Mouse (Mus musculus): ENCODE data around the gene Fance. TPM values are rescaled to one million over a fixed set of nuclear protein-coding genes. Genes with fewer than 3 reads are reported as not detected.

Fance gene
- polyA plus RNA-seq, 1 experiment from 2014 or later, result 21.7 TPM

- Histone ChIP-seq H3K4me1 (ENCODE audit: control insufficient read depth, insufficient read depth, low read length) (no peaks in the 10 kb centered on the region), H3K36me3 (ENCODE audit: control insufficient read depth, insufficient read depth, low read length) (no peaks in the 10 kb centered on the region), H3K9me3 (replicated peaks; ENCODE audit: control insufficient read depth, low read length) (no peaks in the 10 kb centered on the region), H3K9ac (ENCODE audit: low read length) (no peak overlapping the region), H3K4me2 (ENCODE audit: low read length) (no peak overlapping the region), H3K4me3 (ENCODE audit: low read depth, low read length) (no peak overlapping the region), H3K27me3 (replicated peaks; ENCODE audit: control insufficient read depth, insufficient read depth, low read length) (peaks cover 14% of the 10 kb centered on the region), H3K27ac (ENCODE audit: low read depth, low read length) (no peak overlapping the region)
- ATAC-seq (no peak), DNase-seq (ENCODE audit: low spot score) (no peak)
- WGBS, result 74% methylated on average over 2 of the region's 2 CpGs
These were observed 58.0 kb downstream of the Fance start for GRCm38 (mm10) chr17:28371286-28371685.

GRCm38 (mm10) chr17:28371941-28372340 lies 58.6 kb downstream of the Fance start:
- ATAC-seq (no peak), DNase-seq (ENCODE audit: low spot score) (no peak)
- Histone ChIP-seq H3K9ac (ENCODE audit: low read length) (no peak overlapping the region), H3K9me3 (replicated peaks; ENCODE audit: control insufficient read depth, low read length) (no peaks in the 10 kb centered on the region), H3K27ac (ENCODE audit: low read depth, low read length) (no peak overlapping the region), H3K4me3 (ENCODE audit: low read depth, low read length) (no peak overlapping the region), H3K4me1 (ENCODE audit: control insufficient read depth, insufficient read depth, low read length) (no peaks in the 10 kb centered on the region), H3K4me2 (ENCODE audit: low read length) (no peak overlapping the region), H3K36me3 (ENCODE audit: control insufficient read depth, insufficient read depth, low read length) (no peaks in the 10 kb centered on the region), H3K27me3 (replicated peaks; ENCODE audit: control insufficient read depth, insufficient read depth, low read length) (peaks cover 14% of the 10 kb centered on the region)
- whole genome bisulfite sequencing, result 61% methylated on average over 1 of the region's 1 CpGs

- Histone ChIP-seq H3K9me3 (replicated peaks; ENCODE audit: control insufficient read depth, low read length) (no peaks in the 10 kb centered on the region), H3K27ac (ENCODE audit: low read depth, low read length) (no peak overlapping the region), H3K4me1 (ENCODE audit: control insufficient read depth, insufficient read depth, low read length) (no peaks in the 10 kb centered on the region), H3K36me3 (ENCODE audit: control insufficient read depth, insufficient read depth, low read length) (no peaks in the 10 kb centered on the region), H3K9ac (ENCODE audit: low read length) (no peak overlapping the region), H3K27me3 (replicated peaks; ENCODE audit: control insufficient read depth, insufficient read depth, low read length) (peaks cover 14% of the 10 kb centered on the region), H3K4me2 (ENCODE audit: low read length) (no peak overlapping the region), H3K4me3 (ENCODE audit: low read depth, low read length) (no peak overlapping the region)
- 16% methylated on average over 10 of the region's 10 CpGs for whole genome bisulfite sequencing
- no peak for ATAC-seq
- DNase-seq (ENCODE audit: low spot score), result peak; percentile 46
These were observed 60.5 kb downstream of the Fance start for GRCm38 (mm10) chr17:28373821-28374220.

- ATAC-seq (no peak), DNase-seq (ENCODE audit: low spot score) (no peak)
- Histone ChIP-seq H3K27ac (ENCODE audit: low read depth, low read length) (no peak overlapping the region), H3K27me3 (replicated peaks; ENCODE audit: control insufficient read depth, insufficient read depth, low read length) (peaks cover 14% of the 10 kb centered on the region), H3K9ac (ENCODE audit: low read length) (no peak overlapping the region), H3K36me3 (ENCODE audit: control insufficient read depth, insufficient read depth, low read length) (no peaks in the 10 kb centered on the region), H3K9me3 (replicated peaks; ENCODE audit: control insufficient read depth, low read length) (no peaks in the 10 kb centered on the region), H3K4me3 (ENCODE audit: low read depth, low read length) (no peak overlapping the region), H3K4me2 (ENCODE audit: low read length) (no peak overlapping the region), H3K4me1 (ENCODE audit: control insufficient read depth, insufficient read depth, low read length) (no peaks in the 10 kb centered on the region)
- 12% methylated on average over 16 of the region's 16 CpGs for WGBS
These were observed 61.2 kb downstream of the Fance start for GRCm38 (mm10) chr17:28374494-28374893.

GRCm38 (mm10) chr17:28375592-28376061 lies 62.3 kb downstream of the Fance start:
- ATAC-seq, result no peak
- Histone ChIP-seq H3K27me3 (replicated peaks; ENCODE audit: control insufficient read depth, insufficient read depth, low read length) (peaks cover 14% of the 10 kb centered on the region), H3K9me3 (replicated peaks; ENCODE audit: control insufficient read depth, low read length) (no peaks in the 10 kb centered on the region), H3K4me3 (ENCODE audit: low read depth, low read length) (no peak overlapping the region), H3K4me2 (ENCODE audit: low read length) (no peak overlapping the region), H3K4me1 (ENCODE audit: control insufficient read depth, insufficient read depth, low read length) (no peaks in the 10 kb centered on the region), H3K27ac (ENCODE audit: low read depth, low read length) (no peak overlapping the region), H3K36me3 (ENCODE audit: control insufficient read depth, insufficient read depth, low read length) (no peaks in the 10 kb centered on the region), H3K9ac (ENCODE audit: low read length) (no peak overlapping the region)
- DNase-seq (ENCODE audit: low spot score), result no peak
- 16% methylated on average over 17 of the region's 17 CpGs for WGBS

Other genes starting within 250 kb of the Fance start
- gene Tcp11, start 232.9 kb upstream of the Fance start, polyA plus RNA-seq (2014; fragmentation: Nextera tagmentation; extraction: Ambion mirVana), result 1.6 TPM in 2 replicates
- gene Scube3, start 171.4 kb upstream of the Fance start, polyA plus RNA-seq (2014; fragmentation: Nextera tagmentation; extraction: Ambion mirVana), result 4.7 TPM in 2 replicates
- gene Zfp523, start 136.4 kb upstream of the Fance start, polyA plus RNA-seq (2014; fragmentation: Nextera tagmentation; extraction: Ambion mirVana), result 31.0 and 33.9 TPM in 2 replicates
- gene Def6, start 105.7 kb upstream of the Fance start, polyA plus RNA-seq (2014; fragmentation: Nextera tagmentation; extraction: Ambion mirVana), result 2.4 and 3.2 TPM in 2 replicates
- 1.7 and 1.8 TPM in 2 replicates for gene Ppard, start 80.8 kb upstream of the Fance start, polyA plus RNA-seq (2014; fragmentation: Nextera tagmentation; extraction: Ambion mirVana)
- 360 and 532 TPM in 2 replicates for gene Rpl10a, start 15.0 kb downstream of the Fance start, polyA plus RNA-seq (2014; fragmentation: Nextera tagmentation; extraction: Ambion mirVana)
- gene Tead3, start 37.3 kb downstream of the Fance start, polyA plus RNA-seq (2014; fragmentation: Nextera tagmentation; extraction: Ambion mirVana), result 1.8 and 2.4 TPM in 2 replicates
- gene Tulp1, start 51.7 kb downstream of the Fance start, polyA plus RNA-seq (2014; fragmentation: Nextera tagmentation; extraction: Ambion mirVana), result 1.3 and 1.5 TPM in 2 replicates
- gene Fkbp5, start 204.0 kb downstream of the Fance start, polyA plus RNA-seq (2014; fragmentation: Nextera tagmentation; extraction: Ambion mirVana), result 11.7 and 11.9 TPM in 2 replicates
- not detected in 2 replicates for gene Armc12, start 217.3 kb downstream of the Fance start, polyA plus RNA-seq (2014; fragmentation: Nextera tagmentation; extraction: Ambion mirVana)
- gene Clpsl2, start 235.9 kb downstream of the Fance start, polyA plus RNA-seq (2014; fragmentation: Nextera tagmentation; extraction: Ambion mirVana), result not detected in 2 replicates
- gene Clps, start 247.2 kb downstream of the Fance start, polyA plus RNA-seq (2014; fragmentation: Nextera tagmentation; extraction: Ambion mirVana), result not detected in 2 replicates